Mouse (Mus musculus) midbrain, embryonic 11.5 days (tissue): Measurements from ENCODE around the gene AW011738. TPM values are rescaled to one million over a fixed set of nuclear protein-coding genes. Genes with fewer than 3 reads are reported as not detected.

Experiments used
- ATAC-seq: fragments of 200-750 bp; cut with Nextera tagmentation; 2 replicates; pipeline ENCODE4 v1.8.0; 2017; ENCODE audit warnings: moderate TSS enrichment, moderate library complexity; ENCODE audit not compliant: low FRiP score
- DNase-seq: peaks from one replicate; pipeline ENCODE4 v3.0.0; 2015; ENCODE audit warnings: low spot score; ENCODE audit errors: missing footprints
- H3K27ac ChIP-seq: fragments of 300-500 bp; sonication (generic); 2 replicates; pipeline ENCODE4 v1.5.1; 2014; ENCODE audit warnings: low read depth, low read length
- H3K27me3 ChIP-seq: fragments of 300-500 bp; sonication (generic); 2 replicates; pipeline ENCODE4 v1.6.1; 2014; ENCODE audit warnings: mild to moderate bottlenecking, low read length, moderate library complexity, mixed read lengths; ENCODE audit not compliant: control insufficient read depth, insufficient read depth
- H3K36me3 ChIP-seq: fragments of 300-500 bp; sonication (generic); 2 replicates; pipeline ENCODE4 v1.6.1; 2014; ENCODE audit warnings: mild to moderate bottlenecking, low read length, moderate library complexity, mixed read lengths; ENCODE audit not compliant: control insufficient read depth, insufficient read depth
- H3K4me1 ChIP-seq: fragments of 300-500 bp; sonication (generic); 2 replicates; pipeline ENCODE4 v1.6.1; 2014; ENCODE audit warnings: low read length; ENCODE audit not compliant: control insufficient read depth, insufficient read depth
- H3K4me2 ChIP-seq: fragments of 300-500 bp; sonication (generic); 2 replicates; pipeline ENCODE4 v1.6.1; 2014; ENCODE audit warnings: mild to moderate bottlenecking, moderate library complexity
- H3K4me3 ChIP-seq: fragments of 300-500 bp; sonication (generic); 2 replicates; pipeline ENCODE4 v1.5.1; 2014; ENCODE audit warnings: low read depth, low read length
- H3K9ac ChIP-seq: fragments of 300-500 bp; sonication (generic); 2 replicates; pipeline ENCODE4 v1.6.1; 2014; ENCODE audit warnings: low read length
- H3K9me3 ChIP-seq: fragments of 300-500 bp; sonication (generic); 2 replicates; pipeline ENCODE4 v1.6.1; 2016; ENCODE audit warnings: low read length; ENCODE audit not compliant: control insufficient read depth
- WGBS: fragments of 180-500 bp; shearing (Covaris S2); extraction: QIAGEN DNeasy Blood & Tissue Kit; methylation state at CpG from one replicate; pipeline ENCODE4 v1.1.7; 2014; 5-methylcytosine and 5-hydroxymethylcytosine counted together
- polyA plus RNA-seq: library from polyadenylated mRNA; unstranded; fragments of >200 nt; fragmentation: Nextera tagmentation; extraction: Ambion mirVana; gene quantifications from 2 replicates; pipeline ENCODE4 v1.2.1, GENCODE M21; 2014

The AW011738 gene
- 2.4 TPM in 2 replicates for polyA plus RNA-seq

DNA sequence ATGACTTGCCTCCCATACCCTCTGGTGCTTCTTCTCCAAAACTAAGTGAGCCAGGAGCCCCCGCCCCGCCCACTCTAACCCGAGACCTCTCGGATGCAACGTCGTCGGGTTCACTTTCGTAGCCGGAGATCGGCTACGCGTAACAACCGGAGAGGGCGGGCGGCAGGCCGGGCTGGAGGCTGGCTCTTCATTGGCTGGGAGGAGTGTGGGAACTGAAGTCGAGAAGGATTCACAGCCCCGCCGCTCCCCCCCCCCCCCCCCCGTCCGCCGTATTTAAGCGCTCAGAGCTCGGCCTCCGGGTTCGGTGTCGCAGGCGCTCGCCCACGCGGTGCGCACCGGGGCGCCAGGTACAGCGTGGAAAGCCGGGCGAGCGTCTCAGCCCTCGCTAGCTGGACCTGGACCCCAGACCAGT, at the start of gene AW011738:
AW011738 (plus strand) TSS at position 304 of the 412 bp plus-strand sequence.
- peak within 1 kb of the TSS; percentile 73 for H3K4me2 ChIP-seq
- 0 out of 2 replicates have a peak, but pooled peaks cover 2% of the 10 kb centered on the region for H3K27me3 ChIP-seq
- under 1% methylated on average over 26 of the region's 39 CpGs for WGBS
- H3K9ac ChIP-seq, result peak within 1 kb of the TSS; percentile 73
- H3K4me1 ChIP-seq, result peaks cover 22% of the 10 kb centered on the region
- H3K9me3 ChIP-seq, result no peaks in the 10 kb centered on the region
- no peaks in the 10 kb centered on the region for H3K36me3 ChIP-seq
- DNase-seq (peak; percentile 95), ATAC-seq (peak; percentile 84)
- H3K27ac ChIP-seq, result peak within 1 kb of the TSS; percentile 49; the same call in 1 of the 2 replicates
- peak within 1 kb of the TSS; percentile 62 for H3K4me3 ChIP-seq

DNA sequence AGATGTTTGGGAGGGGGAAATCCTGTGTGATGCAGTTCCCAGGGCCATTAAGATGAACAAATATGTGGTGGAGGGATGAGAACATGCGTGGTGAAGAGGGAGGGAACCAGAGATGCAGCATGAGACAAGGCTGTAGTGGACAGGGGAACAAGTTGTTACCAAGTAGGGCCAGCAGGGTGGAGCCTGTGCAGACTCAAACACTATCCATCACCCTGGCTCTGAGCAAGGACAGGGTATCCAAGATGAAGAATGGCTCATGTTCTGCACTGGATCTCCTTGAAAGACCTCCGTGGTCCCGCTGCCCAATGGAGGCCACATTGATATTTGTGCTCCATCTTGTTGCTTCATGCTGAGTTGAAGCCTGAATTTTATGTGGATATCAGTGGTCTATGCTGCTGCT, 48.3 kb upstream of the AW011738 start:
- H3K9ac ChIP-seq, result no peak overlapping the region
- H3K4me3 ChIP-seq, result no peak overlapping the region
- no peak for ATAC-seq
- H3K9me3 ChIP-seq, result no peaks in the 10 kb centered on the region
- H3K4me2 ChIP-seq, result no peak overlapping the region
- no peaks in the 10 kb centered on the region for H3K27me3 ChIP-seq
- 95% methylated on average over 3 of the region's 3 CpGs for WGBS
- no peaks in the 10 kb centered on the region for H3K4me1 ChIP-seq
- no peaks in the 10 kb centered on the region for H3K36me3 ChIP-seq
- no peak for DNase-seq
- H3K27ac ChIP-seq, result no peak overlapping the region

DNA sequence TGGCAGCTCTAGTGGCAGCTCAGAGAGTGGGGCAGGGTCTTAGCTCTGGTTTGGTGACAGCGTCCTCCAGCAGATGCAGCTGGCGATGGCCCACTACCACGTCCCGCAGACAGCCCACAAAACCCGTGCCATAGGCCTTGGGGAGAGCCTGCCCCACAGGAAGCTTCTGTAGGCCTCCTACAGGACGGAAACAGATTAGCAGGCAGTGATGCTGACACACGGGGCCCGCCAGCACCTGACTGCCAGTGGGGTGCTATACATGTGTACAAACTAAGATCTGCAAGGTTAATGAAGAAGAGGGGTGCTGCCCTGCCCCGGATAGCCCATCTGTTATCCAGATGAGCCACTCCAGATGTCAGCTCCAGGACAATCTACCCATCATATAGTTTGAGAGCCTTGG, 36.6 kb upstream of the AW011738 start:
- Histone ChIP-seq H3K9me3 (peaks cover 5% of the 10 kb centered on the region; the same call in 1 of the 2 replicates), H3K27ac (no peak overlapping the region), H3K9ac (no peak overlapping the region), H3K27me3 (no peaks in the 10 kb centered on the region), H3K36me3 (peaks cover 44% of the 10 kb centered on the region), H3K4me2 (no peak overlapping the region), H3K4me3 (no peak overlapping the region), H3K4me1 (no peaks in the 10 kb centered on the region)
- ATAC-seq (no peak), DNase-seq (no peak)
- WGBS, result 89% methylated on average over 9 of the region's 9 CpGs

DNA sequence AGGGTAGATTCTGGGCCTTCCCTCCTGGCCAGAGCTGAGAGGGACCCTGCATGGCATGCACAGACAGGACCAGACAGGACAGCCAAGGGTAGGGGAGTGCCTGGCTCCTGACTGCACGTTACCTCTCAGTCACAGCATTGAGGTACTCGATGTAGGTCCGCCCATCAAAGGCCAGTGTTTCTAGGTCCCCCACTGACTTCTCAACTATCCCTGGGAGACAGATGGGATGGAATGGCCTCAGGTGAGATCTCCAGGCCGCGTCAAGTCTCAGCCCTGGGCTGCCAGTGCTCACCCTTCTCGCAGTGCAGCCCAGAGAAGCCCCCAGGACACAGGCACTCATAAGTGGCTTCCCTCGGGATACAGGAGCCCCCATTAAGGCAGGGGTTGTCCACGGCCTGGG, 34.5 kb upstream of the AW011738 start:
- no peaks in the 10 kb centered on the region for H3K9me3 ChIP-seq
- WGBS, result over 99% methylated on average over 8 of the region's 8 CpGs
- DNase-seq (no peak), ATAC-seq (no peak)
- H3K36me3 ChIP-seq, result peaks cover 55% of the 10 kb centered on the region
- no peak overlapping the region for H3K4me2 ChIP-seq
- H3K9ac ChIP-seq, result no peak overlapping the region
- no peak overlapping the region for H3K27ac ChIP-seq
- H3K27me3 ChIP-seq, result no peaks in the 10 kb centered on the region
- H3K4me1 ChIP-seq, result no peaks in the 10 kb centered on the region
- no peak overlapping the region for H3K4me3 ChIP-seq

- H3K27me3 ChIP-seq, result no peaks in the 10 kb centered on the region
- H3K4me1 ChIP-seq, result no peaks in the 10 kb centered on the region
- no peaks in the 10 kb centered on the region for H3K9me3 ChIP-seq
- WGBS, result 96% methylated on average over 10 of the region's 10 CpGs
- H3K27ac ChIP-seq, result no peak overlapping the region
- H3K4me3 ChIP-seq, result no peak overlapping the region
- ATAC-seq (no peak), DNase-seq (no peak)
- H3K9ac ChIP-seq, result no peak overlapping the region
- H3K36me3 ChIP-seq, result peaks cover 58% of the 10 kb centered on the region
- no peak overlapping the region for H3K4me2 ChIP-seq
Observed at GRCm38 (mm10) chr4:156169129-156169528, 34.0 kb upstream of the AW011738 start.

DNA sequence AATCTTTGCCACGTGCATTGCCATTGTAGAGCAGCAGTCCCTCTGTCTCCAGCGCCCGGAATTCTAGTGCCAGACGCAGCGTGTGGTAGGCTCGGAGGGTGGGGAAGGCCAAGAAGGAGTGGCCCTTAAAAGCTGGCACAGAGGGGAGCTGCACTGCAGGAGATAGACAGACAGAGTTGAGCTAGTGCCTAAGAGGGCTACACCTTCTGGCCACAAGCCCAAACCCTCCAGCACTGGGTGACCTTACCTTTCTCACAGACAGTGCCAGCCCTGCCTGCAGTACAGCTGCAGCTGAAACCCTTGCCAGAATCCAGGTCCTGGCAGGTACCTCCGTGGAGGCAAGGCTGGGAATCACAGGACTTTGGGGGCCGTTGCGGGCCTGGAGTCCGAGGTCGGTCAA, 31.3 kb upstream of the AW011738 start:
- no peak overlapping the region for H3K4me3 ChIP-seq
- peaks cover 68% of the 10 kb centered on the region for H3K36me3 ChIP-seq
- no peak overlapping the region for H3K27ac ChIP-seq
- H3K9me3 ChIP-seq, result no peaks in the 10 kb centered on the region
- no peak overlapping the region for H3K4me2 ChIP-seq
- H3K4me1 ChIP-seq, result no peaks in the 10 kb centered on the region
- WGBS, result 96% methylated on average over 11 of the region's 11 CpGs
- no peak for ATAC-seq
- no peaks in the 10 kb centered on the region for H3K27me3 ChIP-seq
- no peak for DNase-seq
- H3K9ac ChIP-seq, result no peak overlapping the region

DNA sequence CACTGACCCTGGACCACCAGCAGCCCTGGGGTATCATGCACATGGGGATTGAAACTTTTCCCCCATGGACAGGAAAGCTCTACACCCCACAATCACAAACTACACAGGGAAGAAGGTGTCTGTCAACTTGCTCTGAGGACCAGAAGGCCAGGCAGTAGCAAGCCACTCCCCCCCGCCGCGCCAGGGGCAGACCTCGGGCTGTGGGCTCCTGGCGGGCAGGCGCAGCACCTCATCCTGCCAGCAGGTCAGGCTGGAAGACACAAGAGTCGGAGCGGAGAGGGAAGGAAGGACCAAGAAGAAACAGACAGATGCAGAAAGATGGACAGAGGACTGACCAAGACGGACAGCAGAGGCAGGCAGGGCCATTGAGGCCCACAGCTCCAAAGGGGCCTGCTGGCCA, 25.5 kb upstream of the AW011738 start:
- H3K4me2 ChIP-seq, result no peak overlapping the region
- H3K4me1 ChIP-seq, result no peaks in the 10 kb centered on the region; the same call in 1 of the 2 replicates
- H3K4me3 ChIP-seq, result no peak overlapping the region
- H3K27ac ChIP-seq, result no peak overlapping the region
- DNase-seq, result peak; percentile 73
- H3K9me3 ChIP-seq, result no peaks in the 10 kb centered on the region
- 95% methylated on average over 9 of the region's 9 CpGs for whole genome bisulfite sequencing
- ATAC-seq, result no peak
- peaks cover 60% of the 10 kb centered on the region for H3K36me3 ChIP-seq
- H3K9ac ChIP-seq, result no peak overlapping the region
- no peaks in the 10 kb centered on the region for H3K27me3 ChIP-seq

DNA sequence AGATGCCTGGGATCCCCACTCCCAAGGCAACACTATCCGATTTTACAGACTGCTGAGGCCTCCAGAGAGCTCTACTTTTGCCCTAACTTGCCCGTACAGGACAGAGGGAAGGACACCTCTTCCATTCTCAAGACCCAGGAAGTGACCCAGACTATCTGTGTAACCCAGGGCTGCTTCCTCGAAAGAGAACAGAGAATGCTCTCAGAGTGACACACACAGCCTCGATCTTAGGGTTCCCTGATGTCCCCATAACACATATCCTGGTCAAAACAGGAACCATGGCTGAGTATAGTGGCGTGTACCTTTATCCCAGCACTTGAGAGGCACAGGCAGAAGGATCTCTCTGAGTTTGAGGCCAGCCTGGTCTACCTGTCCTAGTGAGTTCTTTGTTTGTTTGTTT, 19.4 kb upstream of the AW011738 start:
- H3K9me3 ChIP-seq, result no peaks in the 10 kb centered on the region
- H3K4me1 ChIP-seq, result peaks cover 46% of the 10 kb centered on the region

DNA sequence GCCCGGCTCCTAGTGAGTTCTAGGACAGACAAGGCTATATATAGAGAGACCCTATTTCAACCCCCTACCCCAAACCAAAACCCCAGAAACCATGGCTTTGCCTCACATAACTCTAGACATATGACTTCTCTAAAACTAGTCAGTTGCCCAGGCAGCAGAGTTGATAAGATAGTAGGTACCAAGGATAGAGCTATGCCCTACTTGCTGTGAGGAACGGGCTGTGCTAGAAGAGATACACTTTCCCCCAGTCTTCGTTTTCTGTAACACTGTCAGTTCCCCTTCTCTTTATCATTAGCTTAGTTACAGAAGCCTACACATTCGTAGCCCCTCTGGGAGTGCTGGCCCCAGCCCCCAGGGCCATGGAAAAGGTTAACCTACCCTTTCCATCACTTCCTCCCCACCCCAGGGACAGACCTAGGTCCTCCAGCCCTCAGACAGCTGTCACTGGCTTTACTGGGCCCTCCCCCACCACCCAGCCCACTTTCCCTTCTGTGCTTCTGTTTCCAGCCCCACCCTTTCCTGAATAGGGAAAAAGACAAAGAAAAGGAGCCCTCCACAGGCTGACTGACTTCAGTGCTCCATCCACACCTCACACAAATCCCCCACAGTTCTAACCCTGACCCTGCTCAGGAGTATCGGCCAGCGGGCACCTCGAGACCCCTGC, 18.7 kb upstream of the AW011738 start:
- WGBS, result 86% methylated on average over 7 of the region's 7 CpGs

More for the DNA sequence above, 19.4 kb upstream of the AW011738 start:
- Histone ChIP-seq H3K36me3 (peaks cover 12% of the 10 kb centered on the region), H3K4me3 (peak overlapping the region; percentile 15), H3K4me2 (peak overlapping the region; percentile 72), H3K27ac (no peak overlapping the region), H3K27me3 (no peaks in the 10 kb centered on the region), H3K9ac (peak overlapping the region; percentile 27; the same call in 1 of the 2 replicates)
- no peak for ATAC-seq
- WGBS, result 88% methylated on average over 5 of the region's 5 CpGs
- DNase-seq, result no peak

More for the DNA sequence above, 18.7 kb upstream of the AW011738 start:
- ATAC-seq (peak; percentile 13), DNase-seq (no peak)
- Histone ChIP-seq H3K4me1 (peaks cover 53% of the 10 kb centered on the region), H3K27ac (no peak overlapping the region), H3K9me3 (no peaks in the 10 kb centered on the region), H3K4me3 (peak overlapping the region; percentile 38), H3K27me3 (no peaks in the 10 kb centered on the region), H3K36me3 (peaks cover 5% of the 10 kb centered on the region), H3K4me2 (peak overlapping the region; percentile 72), H3K9ac (peak overlapping the region; percentile 85)
